Mouse (Mus musculus): ENCODE measurements at regions not wholly inside any gene's neighbourhood (a gene's known extent, or its start where the extent isn't known, plus 50 kb on each side); places are given as distances from the start of the nearest gene placed in this dataset.

DNA sequence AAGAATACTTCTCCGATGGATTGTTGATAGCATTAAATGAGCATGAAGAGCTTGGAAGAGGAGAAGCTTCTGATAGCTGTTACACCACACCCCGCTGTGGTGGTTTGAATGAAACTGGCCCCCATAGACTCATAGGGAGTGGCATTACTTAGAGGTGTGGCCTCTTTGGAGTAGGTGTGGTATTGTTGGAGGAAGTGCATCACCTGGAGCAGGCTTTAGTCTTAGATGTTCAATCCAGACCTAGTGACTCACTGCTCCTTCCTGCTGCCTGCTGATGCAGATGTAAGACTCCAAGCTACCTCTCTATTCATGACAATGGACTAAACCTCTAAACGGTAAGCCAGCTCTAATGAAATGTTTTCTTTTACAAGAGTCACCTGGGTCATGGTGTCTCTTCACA lies 237.1 kb upstream of the Mpped2 start:
- DNase-seq (ENCODE audit: low read depth, low spot score): peak; percentile 91

GRCm38 (mm10) chr2:106458003-106458402 lies 235.1 kb upstream of the Mpped2 start:
- no peak for DNase-seq (ENCODE audit: low read depth, low spot score)

- no peak for DNase-seq (ENCODE audit: low read depth, low spot score)
Observed at GRCm38 (mm10) chr2:106461021-106461420, 232.0 kb upstream of the Mpped2 start.

- DNase-seq (ENCODE audit: low read depth, low spot score): no peak
Observed at GRCm38 (mm10) chr2:106461490-106461889, 231.6 kb upstream of the Mpped2 start.

GRCm38 (mm10) chr2:106461973-106462637 lies 231.0 kb upstream of the Mpped2 start:
- DNase-seq (ENCODE audit: low read depth, low spot score): no peak

- no peak for DNase-seq (ENCODE audit: low read depth, low spot score)
Observed at GRCm38 (mm10) chr2:106465055-106465454, 228.0 kb upstream of the Mpped2 start.

- peak; percentile 97 for DNase-seq (ENCODE audit: low read depth, low spot score)
Observed at GRCm38 (mm10) chr2:106465831-106466230, 227.2 kb upstream of the Mpped2 start.

DNA sequence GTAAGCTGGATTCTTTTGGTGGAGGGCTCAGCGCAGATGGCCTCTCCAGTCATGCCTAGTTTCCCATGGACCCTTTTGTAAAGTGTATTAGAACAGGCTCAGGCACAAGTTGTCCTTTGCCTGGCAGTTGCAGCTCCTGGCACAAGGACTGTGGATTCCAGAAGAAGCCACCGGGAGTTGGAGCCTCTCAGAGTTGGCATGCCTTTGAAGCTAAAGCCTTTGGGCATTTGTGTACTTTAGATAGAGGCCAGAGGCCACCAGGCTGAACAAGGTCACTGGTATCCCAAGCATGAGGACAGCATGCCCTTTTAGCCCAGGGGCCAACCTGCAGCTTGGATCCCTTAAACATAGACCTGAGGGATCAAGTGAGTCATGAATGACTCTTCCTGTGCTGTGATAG lies 223.9 kb upstream of the Mpped2 start:
- no peak for DNase-seq (ENCODE audit: low read depth, low spot score)

DNA sequence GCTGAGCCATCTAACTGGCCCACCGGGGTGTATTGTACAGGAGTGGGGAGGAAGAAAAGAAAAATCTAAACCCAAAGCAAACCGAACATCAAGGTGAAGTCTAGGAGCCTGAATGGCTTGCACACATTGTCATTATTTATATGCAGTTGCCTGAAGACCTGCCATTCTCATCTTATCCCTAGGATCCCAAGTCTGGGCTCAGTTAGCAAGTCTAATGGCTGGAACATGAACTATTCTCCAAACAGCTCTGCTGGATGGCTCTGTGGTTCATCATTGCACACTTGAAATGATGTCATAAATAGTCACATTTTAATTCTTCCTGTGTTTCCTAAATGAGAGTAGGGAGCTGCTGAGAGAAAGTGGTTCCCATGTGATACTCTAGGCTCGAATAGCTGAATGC lies 219.6 kb upstream of the Mpped2 start:
- DNase-seq (ENCODE audit: low read depth, low spot score): no peak

- no peak for DNase-seq (ENCODE audit: low read depth, low spot score)
Observed at GRCm38 (mm10) chr2:106477991-106478390, 215.1 kb upstream of the Mpped2 start.

DNA sequence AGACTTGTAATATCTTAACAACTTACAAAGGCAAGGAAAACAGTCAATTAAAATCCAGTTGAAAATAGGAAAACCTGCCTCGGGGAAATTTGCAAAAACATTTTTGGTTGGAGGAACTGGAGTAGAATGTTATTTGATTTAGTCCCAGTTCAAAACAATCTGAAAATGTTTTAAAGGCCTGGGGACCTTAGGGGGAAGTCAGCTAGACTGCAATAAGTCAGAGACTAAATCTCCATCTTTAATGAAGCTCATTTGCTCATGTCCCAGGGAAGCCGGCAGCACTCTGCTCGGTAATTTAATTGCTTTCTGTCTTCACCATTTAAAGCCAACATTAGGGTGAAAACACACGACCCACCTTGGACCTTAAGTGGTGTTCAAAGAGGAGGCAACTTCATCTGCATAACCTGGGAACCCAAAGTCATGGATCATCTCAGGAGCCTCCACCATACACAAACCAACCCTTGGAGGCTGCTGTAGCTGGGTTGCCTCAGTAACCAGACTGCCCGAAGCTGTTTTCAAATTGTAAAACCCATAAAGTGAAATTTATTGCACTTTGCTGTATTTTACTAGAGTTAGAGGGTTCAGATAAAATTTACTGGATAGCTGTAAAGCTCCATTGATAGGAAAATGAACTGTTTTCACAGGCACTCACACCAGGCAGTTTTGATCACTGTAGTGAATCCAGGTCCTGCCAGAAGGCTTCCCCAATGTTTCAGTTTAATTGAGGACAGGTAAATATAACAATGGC lies 205.6 kb upstream of the Mpped2 start:
- no peak for DNase-seq (ENCODE audit: low read depth, low spot score)

DNA sequence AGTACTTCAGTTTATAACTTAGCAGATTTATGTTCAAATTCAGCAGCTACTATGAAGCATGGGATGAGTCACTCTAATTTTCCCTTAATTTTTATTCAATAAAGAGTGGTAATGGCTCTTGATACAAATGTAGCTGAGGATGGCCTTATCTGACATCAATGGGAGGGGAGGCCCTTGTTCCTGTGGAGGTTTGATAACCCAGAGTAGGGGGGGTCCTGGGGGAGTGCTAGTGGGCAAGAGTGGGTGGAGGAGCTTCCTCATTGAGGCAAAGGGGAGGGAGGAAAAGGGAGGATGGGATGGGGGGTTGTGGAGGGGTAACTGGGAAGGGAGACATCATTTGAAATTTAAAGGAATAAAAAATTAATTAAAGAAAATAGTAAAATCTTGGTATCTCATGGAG lies 194.3 kb upstream of the Mpped2 start:
- no peak for DNase-seq (ENCODE audit: low read depth, low spot score)

- no peak for DNase-seq (ENCODE audit: low read depth, low spot score)
Observed at GRCm38 (mm10) chr2:106499227-106499928, 193.7 kb upstream of the Mpped2 start.

DNA sequence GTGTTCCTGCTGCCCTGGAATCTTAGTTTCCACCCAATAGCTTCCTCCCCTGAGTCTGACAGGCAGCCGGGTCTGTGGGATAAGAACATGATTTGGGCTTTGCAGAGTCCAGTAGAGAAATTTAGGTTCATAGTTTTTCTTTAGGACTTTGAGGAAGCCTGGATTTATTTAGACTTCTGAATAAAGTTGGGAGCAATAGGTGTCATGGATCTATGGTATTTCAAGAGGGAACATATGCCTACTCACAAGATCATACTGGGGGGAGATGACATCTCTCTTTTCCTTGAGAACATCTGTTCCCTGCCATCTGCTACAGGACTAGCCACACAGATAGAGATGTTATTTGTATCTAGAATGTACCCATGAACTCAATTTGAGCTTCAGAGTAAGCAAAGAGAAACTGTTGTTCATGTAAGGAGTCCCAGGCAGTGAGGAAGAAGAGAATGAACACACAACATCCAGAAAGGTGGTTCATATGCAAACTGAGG lies 188.1 kb upstream of the Mpped2 start:
- DNase-seq (ENCODE audit: low read depth, low spot score): no peak

DNA sequence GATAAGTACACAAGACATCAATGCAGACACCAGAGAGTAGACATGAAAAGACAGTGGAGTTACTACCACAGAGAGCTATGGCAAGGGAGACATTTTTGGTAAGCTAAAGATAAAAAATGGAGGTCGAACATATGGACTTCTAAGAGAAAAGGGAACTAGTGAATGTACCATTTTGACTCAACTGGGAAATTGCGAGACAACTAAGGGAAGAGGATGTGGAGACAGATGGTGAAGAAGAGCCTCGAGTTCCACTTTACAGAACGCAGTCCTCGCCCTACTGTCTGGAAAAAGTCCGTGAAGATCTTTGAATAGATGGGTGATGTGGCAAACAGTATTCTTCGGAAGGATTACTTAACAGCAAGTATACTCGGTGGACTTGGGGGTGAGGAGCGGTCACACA lies 181.2 kb upstream of the Mpped2 start:
- no peak for DNase-seq (ENCODE audit: low read depth, low spot score)

DNA sequence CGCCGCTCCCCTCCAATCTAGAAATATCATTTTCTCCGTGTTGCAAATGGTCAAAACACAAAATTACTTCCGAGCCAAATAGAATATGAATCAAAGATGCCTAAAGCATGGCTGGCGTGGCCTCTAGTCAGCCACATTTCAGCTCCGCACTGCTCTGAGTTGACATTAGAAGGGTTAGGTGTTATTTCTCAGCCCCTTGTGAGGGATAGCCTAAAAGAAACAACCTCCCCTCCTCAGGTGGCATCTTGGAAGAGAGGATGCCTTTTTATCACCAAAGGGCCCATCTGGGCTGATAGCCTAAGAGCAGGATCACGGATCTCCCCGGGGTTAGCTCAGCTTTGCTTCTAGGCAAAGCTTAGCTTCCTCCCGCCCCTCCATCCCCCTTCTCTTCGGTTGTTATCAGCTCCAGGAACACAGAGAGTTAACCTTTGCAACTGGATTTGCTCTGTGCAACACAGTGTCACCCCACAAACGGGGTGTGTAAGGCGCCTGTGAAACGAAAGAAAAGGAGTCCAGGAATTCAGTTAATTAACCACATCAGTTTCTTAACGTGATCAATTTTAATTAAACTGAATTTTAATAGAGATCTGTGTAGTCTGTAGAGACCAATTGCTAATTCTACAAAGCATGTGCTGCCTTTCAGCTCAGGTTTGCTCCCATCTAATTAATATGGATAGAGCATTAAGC lies 180.6 kb upstream of the Mpped2 start:
- DNase-seq (ENCODE audit: low read depth, low spot score): no peak

GRCm38 (mm10) chr2:106513025-106513386 lies 180.1 kb upstream of the Mpped2 start:
- DNase-seq (ENCODE audit: low read depth, low spot score): no peak

GRCm38 (mm10) chr2:106517224-106517623 lies 175.8 kb upstream of the Mpped2 start:
- DNase-seq (ENCODE audit: low read depth, low spot score): no peak

- no peak for DNase-seq (ENCODE audit: low read depth, low spot score)
Observed at GRCm38 (mm10) chr2:106522961-106523360, 170.1 kb upstream of the Mpped2 start.

DNA sequence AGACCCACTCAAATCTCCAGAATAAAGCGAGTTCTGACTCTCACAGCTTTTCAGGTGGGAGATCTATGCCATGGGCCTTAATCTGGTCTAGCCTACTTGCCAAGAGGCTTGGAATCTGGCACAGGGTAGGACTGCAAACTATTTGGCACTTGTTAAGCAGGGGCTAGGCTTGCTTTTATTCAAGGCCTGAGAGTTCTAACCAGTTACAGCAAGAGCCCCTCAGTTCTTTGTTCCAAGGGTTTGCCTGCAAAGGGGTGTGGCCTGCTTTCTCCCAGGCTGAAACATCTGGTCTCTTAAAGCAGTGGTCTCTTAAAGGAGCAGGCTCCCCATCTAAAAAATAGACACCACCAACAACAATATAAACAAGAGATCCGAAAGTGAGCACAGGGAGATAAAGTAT lies 166.1 kb upstream of the Mpped2 start:
- peak; percentile 87 for DNase-seq (ENCODE audit: low read depth, low spot score)

GRCm38 (mm10) chr2:106529247-106529646 lies 163.8 kb upstream of the Mpped2 start:
- no peak for DNase-seq (ENCODE audit: low read depth, low spot score)

DNA sequence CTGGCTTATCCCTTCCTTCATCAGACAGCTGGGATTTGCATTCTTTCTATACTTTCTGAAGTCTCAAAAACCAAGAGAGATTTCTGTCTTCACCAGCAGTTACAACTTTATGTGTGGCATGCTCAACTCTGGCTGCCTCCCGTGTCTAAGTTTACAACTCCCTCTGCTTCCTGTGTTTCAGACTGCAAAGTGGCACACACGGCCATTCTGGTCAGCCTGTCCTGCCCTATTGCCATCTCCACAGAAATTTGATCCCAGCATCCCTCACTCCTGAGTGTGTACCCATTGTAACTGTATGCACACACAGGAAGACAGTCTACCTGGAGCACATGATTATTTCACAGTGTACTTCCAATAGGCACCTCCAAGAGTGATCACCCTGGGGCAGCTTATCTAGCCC lies 163.3 kb upstream of the Mpped2 start:
- no peak for DNase-seq (ENCODE audit: low read depth, low spot score)

Measured in R1 (cell line).